Mouse (Mus musculus): Measurements from ENCODE around the gene Dimt1.
"Not testable (repeated sequence)": the region's sequence is repeated elsewhere in the genome, so short reads cannot be mapped to it uniquely, and the experiment has no call there.

Dimt1 gene

GRCm38 (mm10) chr13:106946594-106947540 lies at the start of gene Dimt1:
Dimt1 (plus strand) TSS chr13:106947127.
- peak; percentile 96 to 97 for DNase-seq (ENCODE audit: low spot score in 2 of 2)

- no peak for DNase-seq (ENCODE audit: low spot score in 2 of 2)
Observed at GRCm38 (mm10) chr13:106904637-106905036, 42.3 kb upstream of the Dimt1 start.

- DNase-seq (ENCODE audit: low spot score in 2 of 2), result not testable (repeated sequence)
Observed at GRCm38 (mm10) chr13:106905154-106905553, 41.8 kb upstream of the Dimt1 start.

- DNase-seq (ENCODE audit: low spot score in 2 of 2), result no peak
Observed at GRCm38 (mm10) chr13:106907273-106907672, 39.7 kb upstream of the Dimt1 start.

- no peak for DNase-seq (ENCODE audit: low spot score in 2 of 2)
Observed at GRCm38 (mm10) chr13:106910096-106910495, 36.8 kb upstream of the Dimt1 start.

GRCm38 (mm10) chr13:106913125-106913736 lies 33.7 kb upstream of the Dimt1 start:
- DNase-seq (ENCODE audit: low spot score in 2 of 2), result no peak

GRCm38 (mm10) chr13:106918322-106919050 lies 28.4 kb upstream of the Dimt1 start:
- DNase-seq (ENCODE audit: low spot score in 2 of 2), result no peak

GRCm38 (mm10) chr13:106925921-106926320 lies 21.0 kb upstream of the Dimt1 start:
- not testable (repeated sequence) for DNase-seq (ENCODE audit: low spot score in 2 of 2)

GRCm38 (mm10) chr13:106928296-106928695 lies 18.6 kb upstream of the Dimt1 start:
- no peak for DNase-seq (ENCODE audit: low spot score in 2 of 2)

- no peak for DNase-seq (ENCODE audit: low spot score in 2 of 2)
Observed at GRCm38 (mm10) chr13:106929201-106929600, 17.7 kb upstream of the Dimt1 start.

- DNase-seq (ENCODE audit: low spot score in 2 of 2), result no peak
Observed at GRCm38 (mm10) chr13:106935871-106936255, 11.1 kb upstream of the Dimt1 start.

- peak; percentile 88 to 94 for DNase-seq (ENCODE audit: low spot score in 2 of 2)
Observed at GRCm38 (mm10) chr13:106936256-106937137, 10.4 kb upstream of the Dimt1 start, which contains the start of gene Ipo11. Ipo11 (minus strand) TSS chr13:106936958.

GRCm38 (mm10) chr13:106937138-106937472 lies 9.8 kb upstream of the Dimt1 start:
- no peak for DNase-seq (ENCODE audit: low spot score in 2 of 2)

- no peak for DNase-seq (ENCODE audit: low spot score in 2 of 2)
Observed at GRCm38 (mm10) chr13:106941211-106941976, 5.5 kb upstream of the Dimt1 start.

- no peak for DNase-seq (ENCODE audit: low spot score in 2 of 2)
Observed at GRCm38 (mm10) chr13:106942721-106943120, 4.2 kb upstream of the Dimt1 start.

- DNase-seq (ENCODE audit: low spot score in 2 of 2), result no peak
Observed at GRCm38 (mm10) chr13:106945518-106945917, 1.4 kb upstream of the Dimt1 start.

- DNase-seq (ENCODE audit: low spot score in 2 of 2), result no peak
Observed at GRCm38 (mm10) chr13:106947583-106947982, 656 bp downstream of the Dimt1 start.

GRCm38 (mm10) chr13:106954880-106955279 lies 8.0 kb downstream of the Dimt1 start:
- no peak for DNase-seq (ENCODE audit: low spot score in 2 of 2)

GRCm38 (mm10) chr13:106957554-106957953 lies 10.6 kb downstream of the Dimt1 start:
- no peak for DNase-seq (ENCODE audit: low spot score in 2 of 2)

- DNase-seq (ENCODE audit: low spot score in 2 of 2), result no peak
Observed at GRCm38 (mm10) chr13:106958286-106958685, 11.4 kb downstream of the Dimt1 start.
